Mouse (Mus musculus) spleen, postnatal 10 days (tissue): ENCODE results near the gene Fam186b.
A peak's percentile ranks its signal among the peaks of the same experiment; 100 is the strongest.

Source experiments
- DNase-seq, 2 experiments: peaks; one replicate each; pipeline ENCODE4 v3.0.0; 2021 to 2022; ENCODE audit warnings: low spot score in 2 of 2

The Fam186b gene

DNA sequence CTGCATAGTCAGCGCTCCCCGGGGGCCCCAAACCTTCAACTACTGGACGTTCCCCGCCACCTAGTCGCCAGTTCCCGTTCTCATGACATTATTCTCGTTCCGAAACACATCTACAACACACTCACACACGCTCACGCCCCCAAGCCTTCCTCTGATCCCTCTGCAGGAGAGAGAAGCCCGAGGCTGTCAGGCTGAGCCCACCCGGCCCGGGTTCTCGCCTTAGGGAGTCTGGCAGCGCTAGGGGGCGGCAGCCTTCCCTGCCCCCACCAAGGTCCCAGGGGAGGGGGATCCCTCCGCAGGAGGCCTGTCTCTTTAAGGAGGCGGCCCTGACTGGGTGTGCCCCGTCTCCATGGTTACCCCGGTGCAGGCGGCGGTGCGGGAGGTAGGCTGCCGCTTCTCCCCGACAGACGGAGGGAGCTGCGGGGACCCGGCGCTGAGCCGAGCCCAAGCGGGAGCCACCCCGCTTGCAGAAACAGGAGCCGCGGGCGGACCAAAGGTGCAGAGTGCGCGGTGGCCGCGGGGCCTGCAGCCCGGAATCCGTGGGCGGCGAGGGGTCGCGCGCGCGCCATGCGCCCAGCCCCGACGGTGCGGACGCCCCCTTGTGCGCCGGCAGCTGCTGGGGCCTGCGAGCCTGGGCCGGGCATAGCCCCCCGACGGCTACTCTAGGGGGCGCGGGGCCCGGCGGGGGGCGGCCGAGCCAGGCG, 71.3 kb downstream of the Fam186b start, which contains the start of gene Kcnh3:
Kcnh3 (plus strand) TSS at position 654 of the 704 bp plus-strand sequence.
- DNase-seq: peak; percentile 26 to 72

DNA sequence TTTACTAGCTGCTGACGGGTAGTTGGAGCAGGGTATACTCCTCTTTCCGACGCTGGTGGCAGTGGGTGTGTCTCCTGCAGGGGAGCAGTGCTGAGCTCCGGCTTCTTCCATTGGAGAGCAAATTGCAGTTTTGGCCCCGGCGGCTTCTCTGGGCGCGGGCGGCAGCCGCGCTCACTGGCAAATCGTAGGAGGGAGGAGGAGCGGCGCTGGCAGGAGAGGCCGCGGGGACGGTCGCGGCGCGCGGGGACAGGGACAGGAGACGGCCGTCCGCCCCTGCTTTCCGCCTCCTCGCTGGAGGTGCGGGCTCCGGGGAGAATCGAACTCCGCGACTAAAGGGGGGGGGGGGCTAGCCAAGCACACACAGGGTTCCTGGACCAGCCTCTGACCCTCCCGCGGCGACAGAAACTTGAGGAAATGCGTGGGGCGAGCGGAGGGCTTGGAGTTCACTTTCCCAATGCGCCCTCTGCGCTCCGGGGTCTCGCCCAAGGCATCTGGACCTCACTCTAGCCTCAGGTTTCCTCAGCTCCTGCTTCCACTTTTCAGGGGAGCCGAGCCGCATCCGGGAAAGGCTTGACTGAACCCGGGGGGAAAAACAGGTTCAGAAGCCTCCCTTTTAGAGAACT, 72.0 kb downstream of the Fam186b start:
- peak in 1 of 2 experiments; percentile 38 for DNase-seq

DNA sequence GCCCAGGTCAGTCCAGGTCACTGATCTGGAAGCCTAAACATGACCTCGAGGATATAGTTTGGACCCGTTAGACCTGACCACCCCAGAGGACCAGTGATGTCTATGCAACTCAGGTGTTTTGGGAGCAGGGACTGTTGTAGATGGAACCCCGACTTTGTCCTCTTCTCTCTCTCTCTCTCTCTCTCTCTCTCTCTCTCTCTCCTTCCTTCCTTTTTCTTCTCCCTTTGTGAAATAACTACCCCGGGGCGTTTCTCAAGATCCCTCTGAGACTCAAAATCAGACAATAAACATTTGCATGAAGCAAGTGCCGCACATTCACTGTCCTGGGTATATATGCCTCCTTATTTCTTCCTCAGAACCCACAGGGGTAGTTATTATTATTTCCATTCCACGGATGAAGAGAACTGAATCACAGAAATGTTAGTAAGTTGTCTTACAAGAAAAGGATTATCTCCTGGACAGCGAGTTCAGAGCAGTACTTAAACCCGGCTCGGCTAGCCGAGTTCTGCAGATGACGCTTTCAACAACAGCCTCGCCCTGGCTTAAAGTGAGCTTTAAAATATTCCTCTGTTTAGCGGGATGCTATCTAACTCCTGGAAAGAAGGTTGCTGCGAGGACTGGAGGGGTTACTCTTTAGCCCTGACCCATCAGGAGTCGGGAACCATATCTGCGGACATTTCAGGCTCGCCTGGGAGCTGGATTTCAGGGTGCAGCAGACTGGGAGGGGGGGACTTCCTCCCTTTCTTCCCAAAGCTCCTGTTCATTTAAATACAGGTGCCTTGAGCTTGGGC, 72.7 kb downstream of the Fam186b start:
- DNase-seq: no peak

DNA sequence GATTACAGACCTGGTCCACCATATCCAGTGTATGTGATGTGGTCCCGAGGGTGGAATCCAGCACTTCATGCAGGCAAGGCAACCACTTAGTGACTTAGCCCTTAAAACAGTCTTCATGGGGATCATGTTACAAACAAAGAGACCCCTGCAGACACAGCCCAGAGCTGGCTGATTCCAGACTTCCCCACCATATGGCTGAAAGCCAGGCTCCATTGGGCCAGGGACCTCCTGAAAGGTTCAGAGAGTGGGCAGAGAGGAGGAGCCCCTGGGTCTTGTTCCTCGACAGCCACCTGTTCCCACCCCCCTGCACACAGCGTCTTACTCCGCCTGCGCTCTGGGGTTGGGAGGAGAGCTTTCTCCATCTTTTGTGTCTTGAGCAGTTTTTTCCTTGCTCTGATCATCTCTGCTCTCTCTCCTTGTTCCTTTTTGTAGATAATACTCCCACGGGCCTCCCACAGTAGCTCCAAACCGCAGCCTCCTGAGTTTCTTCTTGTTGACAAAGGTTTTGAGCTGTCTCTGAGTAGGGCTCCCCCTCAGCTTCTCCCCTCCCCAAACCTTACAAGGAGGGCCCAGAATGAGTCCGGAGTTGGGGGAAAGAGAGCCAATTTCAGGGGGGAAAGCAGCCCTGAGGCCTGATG, 74.3 kb downstream of the Fam186b start:
- no peak for DNase-seq
